Mouse (Mus musculus): ENCODE measurements around the gene Prex1.
A peak's percentile ranks its signal among the peaks of the same experiment; 100 is the strongest.

Gene Prex1

DNA sequence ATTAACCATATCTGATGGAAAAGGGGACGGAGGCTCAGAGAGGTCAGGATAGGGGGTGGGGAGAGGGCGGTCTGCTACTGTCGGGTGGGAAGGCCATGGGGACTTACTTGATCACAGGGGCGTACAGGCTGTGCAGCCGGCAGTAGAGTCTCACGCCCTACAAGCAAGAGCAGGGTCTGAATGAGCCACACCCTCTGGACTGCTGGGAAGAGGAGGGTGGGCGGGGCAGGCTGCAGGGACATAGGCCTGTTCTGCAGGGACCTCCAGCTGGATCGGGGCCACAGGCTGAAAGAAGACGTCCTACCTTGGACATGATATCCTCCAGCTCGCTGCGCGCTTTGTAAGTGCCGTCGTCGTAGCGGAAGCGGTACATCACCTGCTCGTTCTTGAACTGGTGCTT lies 112.2 kb downstream of the Prex1 start:
- no peak for DNase-seq

DNA sequence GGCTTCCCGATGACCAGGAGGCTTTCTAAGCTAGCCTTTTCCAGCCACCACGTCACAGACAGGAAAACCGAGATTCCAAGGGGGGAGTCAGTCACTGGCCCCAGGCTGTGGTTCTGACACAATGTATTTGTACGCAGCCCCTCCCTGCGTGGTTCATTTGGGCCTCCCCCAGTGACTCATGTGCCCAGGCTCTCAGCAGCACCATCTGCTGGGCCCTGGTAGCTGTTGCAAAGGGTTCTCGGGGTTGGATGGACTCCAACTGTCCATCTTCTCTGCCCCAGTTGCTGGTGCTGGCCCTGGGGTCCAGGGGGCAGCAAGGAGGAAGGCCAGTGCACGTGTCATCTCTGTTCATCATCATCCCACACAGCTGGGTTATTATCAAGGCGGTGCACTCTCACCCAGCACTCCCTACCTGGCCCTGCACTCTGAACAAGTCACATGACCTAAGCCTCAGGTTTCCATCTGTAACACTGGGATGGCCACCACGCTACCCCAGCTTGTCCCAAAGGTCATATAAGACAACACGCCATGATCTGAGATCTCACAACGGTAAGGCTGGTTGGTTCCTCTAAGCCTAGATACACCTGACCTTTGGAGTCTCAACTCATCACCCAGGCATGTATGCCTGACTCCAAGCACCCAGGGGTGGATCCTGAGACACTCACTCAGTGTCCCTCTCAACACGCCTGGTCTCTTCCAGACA lies 115.0 kb downstream of the Prex1 start:
- no peak for DNase-seq

DNA sequence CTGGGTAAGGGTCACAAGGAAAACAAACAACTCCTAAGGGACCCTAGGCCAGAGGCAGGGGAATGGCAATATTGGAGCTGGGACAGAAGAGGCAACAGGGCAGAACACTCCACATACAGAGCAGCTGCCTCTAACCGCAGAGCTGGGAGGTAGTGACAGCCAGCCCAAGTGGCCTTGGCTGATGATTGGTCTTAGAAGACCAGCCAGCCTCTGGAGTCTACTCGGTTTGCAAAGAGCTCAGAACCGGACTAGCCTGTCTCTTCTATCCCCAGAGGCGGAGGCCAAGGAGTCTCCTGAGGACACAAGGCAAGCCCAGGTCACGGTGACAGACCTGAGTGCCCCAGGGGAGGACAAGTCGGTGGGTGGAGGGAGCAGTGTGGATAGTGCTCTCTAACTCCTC lies 115.9 kb downstream of the Prex1 start:
- no peak for DNase-seq

DNA sequence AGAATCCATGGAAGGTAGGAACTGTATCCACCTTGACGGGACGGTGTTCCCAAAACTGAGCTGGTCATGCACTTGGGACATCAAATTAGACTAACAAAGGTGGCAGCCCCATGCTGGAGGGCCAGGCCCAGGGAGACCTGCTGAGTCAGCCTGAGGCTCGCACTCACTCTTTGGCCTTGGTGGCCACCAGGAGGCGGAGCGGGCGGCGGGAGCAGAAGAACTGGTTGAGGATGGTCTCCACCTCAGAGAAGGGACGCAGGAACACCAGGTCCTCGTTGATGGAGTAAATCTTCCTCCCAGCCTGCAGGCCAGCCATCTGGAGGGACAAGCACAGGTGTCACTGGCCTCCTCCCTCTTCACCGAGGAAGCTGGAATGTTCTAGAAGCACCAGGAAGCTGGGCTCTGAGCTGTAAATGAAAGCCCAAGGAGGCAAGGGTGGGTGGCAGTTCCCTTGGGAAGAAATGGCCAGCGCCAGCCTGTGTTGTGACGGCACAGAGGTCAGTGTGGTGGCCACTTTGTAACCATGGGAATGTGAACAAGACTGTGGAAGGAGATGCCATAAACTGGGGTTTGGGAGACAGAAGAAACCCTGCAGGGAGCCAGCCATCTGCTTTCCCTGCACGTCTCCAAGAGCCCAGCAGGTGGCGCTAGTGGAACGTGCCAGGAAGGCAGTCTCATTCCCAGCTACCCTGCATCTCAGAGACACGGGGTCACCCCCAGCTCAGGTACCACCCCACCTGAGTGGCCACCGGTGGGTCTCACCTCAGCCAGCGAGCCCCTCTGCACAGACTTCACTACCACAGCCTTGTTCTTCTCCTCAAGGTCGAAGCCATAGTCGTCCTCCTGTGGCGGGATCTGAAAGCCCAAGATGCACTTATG lies 121.4 kb downstream of the Prex1 start:
- DNase-seq = peak; percentile 53 to 87

DNA sequence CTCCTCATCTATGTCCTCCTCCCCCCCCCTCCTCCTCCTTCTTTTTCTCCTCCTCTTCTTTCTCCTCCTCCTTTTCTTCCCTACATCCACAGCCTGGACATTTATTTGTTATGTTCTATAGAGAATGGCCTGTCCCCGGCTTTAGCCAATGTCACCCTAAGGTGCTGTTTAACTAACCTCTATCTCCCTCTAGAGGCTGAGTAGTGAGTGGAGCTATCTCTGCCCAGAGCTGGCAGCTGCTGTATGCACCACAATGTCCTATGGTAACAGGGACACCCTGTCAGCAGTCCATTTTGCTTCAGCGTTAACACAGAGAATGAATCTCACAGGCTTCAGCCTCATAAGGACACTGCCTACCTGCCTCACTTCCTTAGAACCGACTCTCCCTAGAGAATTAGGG lies 129.1 kb downstream of the Prex1 start:
- DNase-seq = peak; percentile 28 to 30

DNA sequence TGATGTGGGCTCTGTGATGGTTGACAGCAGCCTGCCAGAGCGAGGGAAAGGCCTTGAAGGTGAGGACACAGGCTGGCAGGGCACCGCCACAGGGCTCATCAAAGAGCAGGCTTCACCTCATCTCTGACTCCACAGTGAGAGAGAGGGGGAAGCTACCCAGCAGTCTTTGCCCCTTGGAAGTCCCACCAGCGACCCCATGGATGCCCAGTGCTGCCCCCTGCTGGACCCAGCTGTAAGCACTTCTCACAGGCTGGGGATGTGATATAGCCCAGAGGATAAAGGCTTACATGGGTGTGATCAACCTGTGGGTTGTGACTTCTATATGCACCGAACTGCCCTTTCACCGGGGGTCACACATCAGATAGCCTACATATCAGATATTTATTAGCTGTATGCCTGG lies 130.3 kb downstream of the Prex1 start:
- DNase-seq = no peak

DNA sequence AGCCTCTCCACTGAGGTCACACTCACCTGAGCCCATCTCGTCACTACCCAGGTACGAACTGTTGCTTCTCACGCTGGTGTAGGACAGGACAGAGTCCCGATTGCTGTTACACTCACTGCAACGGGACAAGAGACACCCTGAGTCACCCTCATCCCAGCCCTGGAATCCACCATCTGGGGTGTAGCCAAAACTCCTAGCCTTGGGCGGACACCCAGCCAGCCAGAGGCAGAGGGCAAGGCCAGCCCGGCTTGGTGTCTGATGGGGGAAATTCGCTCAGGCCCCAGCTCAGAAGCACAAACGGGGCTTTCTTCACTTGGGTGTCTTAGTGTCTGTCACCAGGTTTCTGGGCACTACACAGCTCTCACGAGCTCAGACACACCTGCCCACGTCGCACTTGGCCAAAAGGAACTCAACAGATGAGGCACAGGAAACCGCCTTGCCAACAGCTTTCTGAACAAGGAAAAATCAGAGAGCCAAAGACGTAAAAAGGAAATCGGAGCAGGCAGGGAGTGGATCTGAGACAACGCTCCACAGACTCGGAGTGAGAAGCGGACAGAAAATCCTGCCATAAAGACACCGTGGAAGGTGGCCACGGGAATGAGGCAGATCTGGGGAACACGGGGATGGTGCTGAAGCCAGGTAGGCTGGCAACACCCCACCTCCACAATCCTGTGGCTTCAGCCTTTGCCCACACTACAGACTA lies 131.6 kb downstream of the Prex1 start:
- no peak for DNase-seq

DNA sequence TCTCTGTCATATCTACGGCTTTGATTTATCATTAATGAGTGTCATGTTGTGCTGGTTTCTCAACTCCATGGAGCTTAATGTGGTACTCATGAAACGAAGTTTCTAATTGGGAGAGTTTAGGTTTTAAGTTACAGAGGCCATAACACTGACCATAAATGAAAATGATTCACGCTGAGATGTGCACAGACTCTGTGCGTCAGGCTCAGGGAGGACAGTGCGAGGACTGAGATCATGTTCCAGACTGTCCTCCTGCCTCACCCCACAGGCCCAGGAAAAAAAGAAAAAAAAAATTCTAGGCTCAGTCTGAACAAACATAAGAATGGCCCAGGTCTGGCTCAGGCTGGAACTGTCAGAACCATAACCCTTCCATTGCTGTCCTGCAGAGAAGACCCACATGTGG lies 133.8 kb downstream of the Prex1 start:
- DNase-seq = no peak

DNA sequence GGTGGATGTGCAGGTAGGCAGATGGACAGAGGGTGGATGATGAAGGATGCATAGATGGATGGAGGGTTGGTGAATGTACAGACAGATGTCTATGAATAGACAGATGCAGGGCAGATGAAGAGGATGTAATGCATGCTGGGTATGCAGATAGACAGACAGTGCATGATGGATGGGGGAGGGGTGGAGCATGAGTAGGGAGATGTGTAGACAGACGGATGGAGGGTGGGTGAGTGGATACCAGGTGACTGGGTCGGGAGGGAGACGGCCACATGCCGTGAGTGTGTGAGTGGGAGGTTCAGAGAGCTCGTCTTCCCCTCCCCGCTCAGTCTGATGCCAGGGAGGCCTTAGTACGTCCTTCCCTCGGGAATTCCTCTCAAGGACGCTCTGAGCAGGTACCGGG lies 134.3 kb downstream of the Prex1 start:
- DNase-seq = no peak

DNA sequence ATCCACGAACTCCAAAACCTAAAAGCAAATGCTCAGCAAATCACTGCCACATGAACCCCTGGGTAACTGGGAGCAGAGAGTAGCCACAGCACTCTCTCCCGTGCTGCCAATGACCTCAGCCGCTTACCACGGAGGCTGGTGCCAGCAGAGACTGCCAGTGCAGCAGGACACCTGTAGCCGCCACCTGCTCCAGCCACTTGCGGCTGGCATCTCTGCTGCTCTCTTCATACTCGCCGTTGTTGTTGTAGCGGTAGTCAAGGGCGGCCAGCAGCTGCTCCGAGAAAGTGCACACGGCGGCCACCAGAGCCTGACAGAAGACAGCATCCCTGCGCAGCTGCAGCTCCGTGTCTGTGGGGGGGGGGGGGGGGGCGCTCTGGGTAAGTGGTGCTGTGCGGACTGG lies 138.2 kb downstream of the Prex1 start:
- DNase-seq = no peak

DNA sequence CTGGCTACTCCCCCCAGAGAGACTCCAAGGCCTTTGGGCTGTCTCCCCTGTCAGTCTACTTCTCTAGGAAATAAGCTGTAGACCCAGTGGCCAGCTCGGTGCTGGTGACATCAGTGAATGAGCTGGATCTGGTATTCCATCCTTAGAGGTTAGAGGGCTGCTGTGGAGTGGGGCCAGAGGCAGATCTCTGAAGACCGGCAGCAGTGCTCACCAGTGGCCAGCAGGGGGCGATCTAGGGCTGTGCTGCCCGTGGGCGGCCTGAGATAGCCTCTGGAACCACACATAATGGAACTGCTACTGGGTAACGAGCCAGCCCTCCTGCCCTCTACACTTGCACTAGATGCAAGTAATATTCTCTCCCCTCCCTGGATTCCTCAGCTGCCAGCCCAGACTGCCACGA lies 138.7 kb downstream of the Prex1 start:
- peak; percentile 40 to 85 for DNase-seq

DNA sequence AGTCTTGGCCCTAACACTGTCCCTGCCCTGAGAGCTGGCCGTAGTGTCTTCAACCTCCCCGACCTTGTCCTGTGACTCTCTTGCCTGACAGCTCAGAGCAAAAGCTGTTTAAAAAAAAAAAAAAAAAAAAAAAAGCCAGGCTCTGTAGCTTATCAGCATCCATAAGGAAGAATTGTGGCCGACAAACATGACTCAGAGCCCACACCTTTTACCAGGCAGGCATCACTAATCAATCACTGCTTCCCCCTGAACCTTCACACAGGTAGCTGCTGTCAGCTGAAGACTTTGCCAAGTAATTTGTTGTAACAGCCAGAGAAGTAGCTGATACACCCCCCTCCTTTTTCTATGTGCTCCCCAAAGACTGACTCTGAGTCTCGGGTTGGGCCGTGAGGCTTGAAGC lies 140.0 kb downstream of the Prex1 start:
- no peak for DNase-seq

DNA sequence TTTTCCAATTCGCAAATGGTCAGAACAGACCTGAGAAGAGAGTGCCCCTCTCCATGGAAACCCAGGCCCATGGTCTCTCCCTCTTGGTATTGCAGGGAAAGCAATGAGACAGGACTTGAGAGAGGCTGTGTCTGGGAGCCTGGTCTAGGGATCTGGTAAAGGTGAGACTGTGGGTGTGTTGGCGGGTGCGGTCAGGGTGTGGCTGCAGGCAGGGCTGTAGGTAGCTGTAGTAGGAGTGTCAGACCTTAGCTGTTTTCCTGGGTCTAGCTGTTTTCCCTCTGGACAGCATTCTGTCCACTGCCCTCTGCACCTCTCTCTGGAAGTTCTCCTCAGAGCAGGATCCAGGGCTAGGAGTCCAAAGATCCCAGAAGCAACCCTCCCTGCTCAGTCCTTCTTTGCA lies 141.3 kb downstream of the Prex1 start:
- no peak for DNase-seq

DNA sequence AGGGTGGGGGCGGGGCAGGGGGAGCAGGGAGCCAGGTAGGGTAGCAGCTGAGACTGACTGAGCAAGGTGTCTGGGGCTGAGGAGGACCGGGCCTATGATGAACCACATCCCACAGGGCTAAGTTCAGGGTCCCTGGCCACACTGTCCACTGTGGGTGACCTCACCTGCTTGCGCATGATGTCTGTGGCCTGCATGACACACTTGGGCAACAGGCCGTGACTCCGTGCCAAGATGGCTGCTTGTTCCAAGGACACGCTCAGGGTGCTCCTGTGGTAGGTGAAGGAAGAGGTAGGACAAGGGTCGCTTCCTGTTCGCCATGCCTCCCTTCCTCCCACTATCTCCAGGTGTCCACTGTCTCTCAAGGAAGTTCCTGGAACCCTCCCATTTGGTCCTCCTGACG lies 144.4 kb downstream of the Prex1 start:
- peak in 1 of 2 experiments; percentile 57 for DNase-seq

DNA sequence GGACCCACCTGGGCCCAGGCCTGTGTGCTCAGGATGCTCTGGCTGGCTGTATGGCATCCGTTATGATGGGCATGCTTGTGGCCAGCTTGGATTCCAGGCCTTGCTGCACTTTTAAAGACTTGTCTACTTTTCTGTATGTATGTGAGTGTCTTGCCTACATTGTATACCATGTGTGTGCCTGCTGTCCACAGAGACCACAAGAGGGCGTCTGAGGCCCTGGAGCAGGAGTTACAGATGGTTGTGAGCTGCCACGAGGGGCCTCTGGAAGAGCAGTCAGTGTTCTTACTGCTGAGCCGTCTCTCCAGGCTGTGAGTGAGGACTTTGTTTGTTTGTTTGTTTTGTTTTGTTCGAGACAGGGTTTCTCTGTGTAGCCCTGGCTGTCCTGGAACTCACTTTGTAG lies 148.1 kb downstream of the Prex1 start:
- DNase-seq = no peak

DNA sequence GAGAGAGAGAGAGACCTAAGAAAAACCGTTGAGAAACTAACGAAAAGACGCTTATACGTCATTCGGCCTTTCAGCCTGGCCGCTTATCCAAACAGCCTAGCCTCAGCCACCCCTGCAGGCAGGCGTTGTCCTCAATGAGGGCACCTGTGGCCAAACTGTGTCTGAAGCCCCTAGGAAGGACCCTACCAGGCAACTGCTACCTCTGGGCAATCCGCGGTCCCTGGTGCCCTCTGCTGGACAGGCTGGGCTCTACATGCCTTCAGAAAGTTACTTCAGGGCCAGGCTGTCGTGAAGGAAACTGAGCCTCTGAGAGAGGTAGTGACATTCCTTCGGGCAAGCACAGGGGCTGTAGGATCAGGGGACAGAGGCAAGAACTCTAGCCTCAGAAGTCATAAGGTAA lies 149.2 kb downstream of the Prex1 start:
- DNase-seq = peak; percentile 48 to 84

DNA sequence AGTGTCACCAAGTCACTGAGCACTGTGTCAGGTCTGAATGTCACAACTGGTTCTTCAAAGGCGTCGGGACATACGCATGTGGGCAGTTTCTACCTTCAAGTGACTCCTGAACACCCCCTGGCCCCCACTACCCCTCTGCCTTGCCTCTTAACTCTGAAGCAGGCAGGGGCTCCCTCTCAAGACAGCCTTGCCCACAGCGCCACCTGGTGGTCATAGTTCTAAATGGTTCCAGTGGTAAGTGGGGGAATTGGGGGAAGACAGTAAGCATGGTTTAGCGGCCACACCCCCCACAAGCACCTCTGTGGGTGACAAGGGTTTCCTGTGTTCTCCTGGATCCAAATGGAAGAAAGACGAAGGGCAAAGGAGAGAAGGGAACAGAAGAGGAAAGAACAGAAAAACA lies 149.7 kb downstream of the Prex1 start:
- peak; percentile 78 to 93 for DNase-seq

DNA sequence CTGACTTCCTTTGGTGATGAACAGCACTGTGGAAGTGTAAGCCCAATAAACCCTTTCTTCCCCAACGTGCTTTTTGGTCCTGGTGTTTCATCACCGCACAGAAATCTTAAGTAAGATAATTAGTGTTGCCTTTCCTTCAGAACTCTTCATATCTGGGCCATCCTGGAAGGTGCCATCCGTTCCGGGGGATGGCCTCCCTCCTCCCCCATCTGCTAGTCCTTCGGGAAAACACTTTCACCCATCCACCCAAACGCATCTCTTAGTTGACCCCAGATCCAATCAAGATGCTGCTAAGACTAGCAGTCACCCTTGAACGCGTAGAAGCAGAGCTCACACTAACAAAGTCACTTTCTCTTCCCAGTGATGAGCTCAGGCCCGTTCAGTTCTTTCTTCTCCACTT lies 150.6 kb downstream of the Prex1 start:
- DNase-seq = no peak

DNA sequence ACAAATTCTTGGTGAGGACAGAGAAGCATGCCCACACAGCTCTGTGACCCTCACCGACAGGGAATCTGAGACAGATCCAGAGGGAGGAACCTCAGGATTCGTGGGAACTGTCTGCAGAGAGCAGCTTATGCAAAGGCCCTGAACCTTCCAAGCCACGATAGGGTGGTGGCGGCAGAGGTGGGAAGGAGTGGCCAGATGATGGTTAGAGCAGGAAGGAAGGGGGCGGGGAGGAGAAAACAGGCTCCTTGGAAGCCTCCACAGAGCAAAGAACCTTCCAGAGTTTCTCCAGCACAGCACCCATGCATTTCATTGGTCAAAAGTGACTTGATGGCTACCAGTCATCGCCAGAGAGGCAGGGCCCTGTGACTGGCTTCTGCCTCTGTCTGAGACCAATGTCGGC lies 151.9 kb downstream of the Prex1 start:
- no peak for DNase-seq

DNA sequence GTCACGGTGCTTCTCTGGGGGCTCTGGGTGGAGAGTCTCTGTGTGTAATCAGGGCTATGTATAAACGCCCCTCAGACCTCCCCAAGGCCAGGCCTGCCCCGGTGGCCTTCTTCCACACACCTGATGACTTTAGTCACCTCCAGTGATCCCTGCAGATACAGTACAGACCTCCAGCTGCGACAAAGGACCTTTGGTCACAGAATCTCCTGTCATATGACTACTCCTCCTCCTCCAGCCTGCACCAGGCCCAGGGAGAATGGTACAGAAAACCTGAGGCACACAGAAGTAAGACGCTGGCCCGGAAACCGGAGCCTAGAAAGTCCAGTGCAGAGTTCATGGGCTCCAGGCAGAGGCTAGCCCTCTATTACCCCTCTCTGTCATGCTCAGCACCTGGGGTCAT lies 152.8 kb downstream of the Prex1 start:
- peak; percentile 46 to 57 for DNase-seq

DNA sequence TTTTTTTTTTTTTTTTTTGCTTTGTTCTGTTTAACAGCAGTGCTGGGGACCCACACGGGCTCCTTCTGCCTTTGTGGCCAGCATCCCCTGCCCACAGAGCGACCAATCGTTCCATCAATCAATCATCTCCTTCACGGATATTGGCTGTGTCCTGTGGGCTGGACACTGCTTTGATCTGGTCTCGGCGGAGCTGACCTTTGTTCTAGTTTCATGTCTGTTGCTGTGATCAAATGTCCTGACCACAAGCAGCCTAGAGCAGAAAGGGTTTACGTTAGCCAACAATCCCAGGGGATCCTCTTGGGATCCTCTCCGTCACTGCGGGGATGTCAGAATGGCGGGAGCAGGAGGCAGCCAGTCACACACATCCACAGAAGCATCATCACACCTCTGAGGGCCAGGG lies 154.1 kb downstream of the Prex1 start:
- no peak for DNase-seq

DNA sequence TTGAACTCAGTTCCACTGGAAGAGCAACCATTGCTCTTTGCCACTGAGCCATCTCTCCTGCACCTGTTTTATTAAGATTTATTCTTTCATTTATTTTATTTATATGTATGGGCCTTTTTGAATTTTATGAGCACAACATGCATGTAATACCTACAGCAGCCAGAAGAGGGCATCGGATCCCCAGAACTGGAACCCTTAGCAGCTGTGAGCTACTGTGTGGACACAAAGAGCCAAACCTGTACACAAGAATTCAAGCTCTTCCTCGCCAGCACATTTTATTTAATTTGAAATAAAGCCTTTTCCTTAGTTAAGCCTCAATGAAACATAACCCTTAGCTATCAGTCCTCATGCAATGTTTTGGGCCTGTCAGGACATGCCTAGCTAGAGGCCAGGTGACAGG lies 158.1 kb downstream of the Prex1 start:
- DNase-seq = peak; percentile 29 to 74

DNA sequence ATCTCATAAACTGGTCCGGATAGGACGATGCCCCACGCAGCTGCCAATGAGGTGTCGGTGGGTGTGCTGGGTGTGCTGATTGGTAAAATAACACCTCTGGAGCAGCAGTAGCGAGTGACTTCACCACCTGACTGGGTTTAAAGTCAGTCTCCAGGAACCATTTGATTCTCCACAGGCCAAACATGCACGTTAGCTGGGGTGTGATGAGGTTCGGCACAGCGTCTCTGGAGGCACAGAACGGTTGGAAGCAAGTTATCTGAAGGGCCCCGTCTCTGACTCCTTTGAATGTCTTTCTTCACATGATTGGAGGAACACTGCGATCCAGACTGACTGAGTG lies 159.5 kb downstream of the Prex1 start:
- no peak for DNase-seq
